18 mouse cellular contexts compared by ENCODE assay signal in the genomic region with DNA sequence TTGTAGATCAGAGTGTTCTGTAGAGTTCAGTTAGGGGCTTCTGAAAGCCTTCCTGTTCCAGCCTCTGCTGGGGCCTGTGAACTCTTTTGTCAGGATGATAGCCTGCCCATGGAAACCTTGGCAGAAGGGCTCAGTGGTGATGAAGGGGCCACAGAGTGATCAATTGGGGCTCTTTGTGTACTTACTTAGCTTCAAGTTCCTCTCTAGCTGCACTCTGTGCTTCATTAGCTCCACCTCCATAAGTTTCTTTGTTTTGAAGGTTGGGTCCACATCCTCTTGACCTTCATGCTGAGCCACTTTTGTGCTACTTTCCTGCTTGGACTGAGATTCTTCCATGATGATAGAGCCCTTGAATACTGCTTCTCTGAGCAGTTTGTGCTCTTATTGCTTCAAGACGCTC. TPM values are rescaled to one million over a fixed set of nuclear protein-coding genes. Genes with fewer than 3 reads are reported as not detected.
A peak's percentile ranks its signal among the peaks of the same experiment; 100 is the strongest.
DNase-seq lines count a peak whose midpoint lies in the region; TF ChIP-seq lines count a peak whose summit lies in the region.
"Had no signal": no experiment of that assay in that cellular context is flagged by ENCODE, and none has a peak within 500 bp of the region (broad histone marks: within the 10 kb centered on the region; RNA-seq: fewer than 3 reads in every experiment).

No protein-coding gene starts in this region.

- H3K79me2 ChIP-seq in heart, adult 2 months (replicated peaks; ENCODE audit: control insufficient read depth, insufficient read depth, low read length): no peaks in the 10 kb centered on the region

- no peak overlapping the region for H3K9ac ChIP-seq in heart, adult 2 months (ENCODE audit: low read depth, low read length)
- H3K9ac ChIP-seq: embryonic facial prominence, embryonic 12.5 days; forebrain, embryonic 15.5 days; hindbrain, embryonic 13.5 days had no signal

- DNase-seq in heart, adult 2 months: no peak
- DNase-seq in heart, postnatal 14 days: no peak
- DNase-seq in kidney, adult 9 months: peak; percentile 11
- no peak for DNase-seq in kidney, postnatal 25 days
- peak; percentile 11 for DNase-seq in lung, postnatal 10 days
- DNase-seq in lung, postnatal 14 days: no peak
- DNase-seq: adrenal gland, postnatal 14 days; cerebellum, adult 11-12 months; cerebellum, adult 9-10 months; cerebellum, postnatal 25 days; gastrocnemius, postnatal 10 days had no signal

- intact Hi-C loops in heart, adult 2 months (cut with DNase I): loop anchor here (10.0 kb wide), 1 partner anchor 117 kb away; no protein-coding TSS in a partner anchor
- intact Hi-C loops in heart, postnatal 14 days (cut with DNase I): no loop called here

- no peaks in the 10 kb centered on the region for H3K27me3 ChIP-seq in heart, adult 2 months (ENCODE audit: control insufficient read depth, insufficient read depth, low read length)
- H3K27me3 ChIP-seq: CH12.LX; embryonic facial prominence, embryonic 12.5 days; forebrain, embryonic 15.5 days; hindbrain, embryonic 13.5 days; Patski had no signal

- WGBS in heart, adult 2 months: 76% methylated on average over 1 of the region's 1 CpGs

- H3K4me3 ChIP-seq in heart, adult 2 months: no peak overlapping the region
- H3K4me3 ChIP-seq: embryonic facial prominence, embryonic 12.5 days; forebrain, embryonic 15.5 days; hindbrain, embryonic 13.5 days had no signal

- H3K4me1 ChIP-seq in heart, adult 2 months (ENCODE audit: control insufficient read depth, insufficient read depth, low read length): no peaks in the 10 kb centered on the region
- H3K4me1 ChIP-seq: embryonic facial prominence, embryonic 12.5 days; forebrain, embryonic 15.5 days; hindbrain, embryonic 13.5 days had no signal

- H3K27ac ChIP-seq in heart, adult 2 months: peak overlapping the region; percentile 75
- H3K27ac ChIP-seq: embryonic facial prominence, embryonic 12.5 days; forebrain, embryonic 15.5 days; hindbrain, embryonic 13.5 days; hindbrain, postnatal 0 days had no signal

- TF ChIP-seq CTCF in heart, adult 2 months (IDR thresholded peaks at IDR 0.05): no peak

- H3K36me3 ChIP-seq in heart, adult 2 months (ENCODE audit: control insufficient read depth, insufficient read depth, low read length): no peaks in the 10 kb centered on the region
- H3K36me3 ChIP-seq: embryonic facial prominence, embryonic 12.5 days; forebrain, embryonic 15.5 days; hindbrain, embryonic 13.5 days had no signal

- TF ChIP-seq POLR2A in heart, adult 2 months (IDR thresholded peaks at IDR 0.05; ENCODE audit: insufficient read depth, low read depth, low read length): no peak

- no peak for TF ChIP-seq EP300 in heart, adult 2 months (IDR thresholded peaks at IDR 0.05; ENCODE audit: insufficient read depth, low read depth, low read length)

RNA-seq across cellular contexts. Expression of gene Nlrp1a, which starts 2.5 kb away (rescaled TPM):
- 1 to 10 TPM; 1.1 to 1.2 TPM for total RNA-seq in heart, adult 2 months (2021)
- polyA plus RNA-seq in heart, adult 2 months (2012; rRNA removed): 0.04 TPM in 1 of 2 replicates, not detected in the other
- 1 to 10 TPM; 1.1 to 1.4 TPM for total RNA-seq in heart, postnatal 14 days (2021)
- polyA plus RNA-seq: forebrain, embryonic 15.5 days; heart, embryonic 11.5 days; hindbrain, embryonic 13.5 days; Patski had no signal

Comparison
In these comparisons a context has a peak if more than half of its experiments do, and no peak if none do; other contexts are left out.
1. DNase-seq: peak in kidney, adult 9 months (single experiment) and lung, postnatal 10 days (single experiment); none in heart, adult 2 months (0 of 2), heart, postnatal 14 days (0 of 2), kidney, postnatal 25 days (0 of 2) and lung, postnatal 14 days (single experiment).